Mouse (Mus musculus): ENCODE measurements around the gene Bcar3.

Bcar3 gene

GRCm38 (mm10) chr3:122336030-122336429, 42.1 kb downstream of the Bcar3 start:
- no peak for DNase-seq (ENCODE audit: low read depth, low spot score)

- no peak for DNase-seq (ENCODE audit: low read depth, low spot score)
Measured at GRCm38 (mm10) chr3:122337992-122338391, 44.1 kb downstream of the Bcar3 start.

GRCm38 (mm10) chr3:122338897-122339296, 45.0 kb downstream of the Bcar3 start:
- DNase-seq (ENCODE audit: low read depth, low spot score) = no peak

DNA sequence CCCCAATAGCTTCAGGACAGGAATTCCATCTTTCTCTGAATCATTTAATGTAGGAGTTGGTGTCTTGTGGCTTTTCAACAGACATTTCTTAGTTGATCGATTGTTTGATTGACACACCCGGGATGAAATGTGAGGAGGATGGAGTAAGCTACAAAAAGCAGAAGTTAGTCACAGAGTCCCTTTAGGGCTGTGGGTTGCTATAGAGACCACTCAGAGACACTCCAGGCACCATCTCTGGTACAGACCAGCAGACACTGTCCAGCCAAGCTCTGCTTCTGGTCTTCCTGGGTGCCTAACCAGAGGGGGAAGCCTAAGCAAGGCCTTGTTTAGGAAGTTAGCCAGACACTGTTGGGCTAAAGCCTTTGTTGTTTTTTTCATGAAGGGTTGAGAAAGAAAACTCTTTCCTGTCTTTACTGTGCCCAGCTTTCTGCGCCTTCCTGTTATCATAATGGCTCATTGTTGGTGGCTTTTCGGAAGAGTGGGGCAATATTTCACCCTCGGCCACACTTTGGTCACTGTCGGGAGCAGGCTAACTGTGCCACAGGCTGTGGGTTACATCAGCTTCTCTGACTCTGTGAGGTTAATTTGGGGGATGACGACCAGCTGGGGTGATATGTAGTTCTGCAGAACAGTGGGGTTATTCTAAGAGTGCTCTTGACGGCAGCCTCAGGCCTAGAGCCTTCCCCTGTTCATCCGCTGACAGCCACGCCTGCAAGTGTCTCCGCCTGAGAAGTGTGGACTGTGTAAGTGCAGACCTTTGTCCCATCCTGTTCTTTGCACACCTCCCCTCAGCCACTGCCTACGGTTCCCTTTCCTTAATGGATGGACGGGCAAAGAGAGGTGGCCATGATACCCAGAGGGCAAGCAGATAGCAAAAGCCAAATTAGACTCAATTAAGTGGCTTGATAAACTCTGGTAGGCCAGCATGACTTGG, 46.5 kb downstream of the Bcar3 start:
- DNase-seq (ENCODE audit: low read depth, low spot score) = no peak

DNA sequence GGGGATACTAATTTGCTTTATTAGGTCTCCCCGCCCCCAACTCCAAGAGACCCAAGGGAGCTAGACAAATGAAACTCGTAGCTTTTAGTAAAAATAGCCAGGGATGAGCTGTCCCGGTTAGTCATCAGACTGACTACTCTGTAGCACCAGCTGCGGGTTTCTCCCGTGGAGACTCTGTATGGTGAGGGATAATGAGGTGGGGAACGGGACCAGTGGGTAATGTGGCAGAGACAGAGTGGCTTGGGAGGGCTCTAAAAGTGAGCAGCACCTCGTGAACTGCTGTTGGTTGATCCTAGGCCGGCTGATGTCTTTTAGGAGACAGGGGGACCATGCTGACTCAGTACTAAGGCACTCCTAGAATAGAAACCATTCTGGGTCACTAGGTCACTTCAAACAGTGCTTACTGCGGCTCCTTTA, 49.5 kb downstream of the Bcar3 start:
- no peak for DNase-seq (ENCODE audit: low read depth, low spot score)

DNA sequence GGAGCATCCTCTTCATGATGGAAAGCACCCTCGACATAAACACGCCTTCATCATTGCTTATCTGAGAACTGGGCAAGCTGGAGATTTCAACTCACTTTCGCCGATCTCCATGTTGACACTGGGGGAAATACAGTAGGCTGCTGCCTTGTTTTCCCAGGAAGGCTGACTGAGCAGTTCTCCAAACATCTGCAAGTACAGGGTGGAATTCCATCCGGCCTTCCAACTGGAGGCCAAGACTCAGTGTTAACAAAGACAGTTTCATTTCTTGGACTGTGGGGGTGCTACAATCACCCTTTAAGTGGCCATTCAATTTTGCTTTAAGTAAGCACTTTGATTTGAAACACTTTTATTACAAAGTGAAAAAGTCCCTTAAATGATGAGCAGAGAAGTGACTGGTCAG, 50.4 kb downstream of the Bcar3 start:
- DNase-seq (ENCODE audit: low read depth, low spot score) = no peak

GRCm38 (mm10) chr3:122345977-122346472, 52.1 kb downstream of the Bcar3 start:
- no peak for DNase-seq (ENCODE audit: low read depth, low spot score)

DNA sequence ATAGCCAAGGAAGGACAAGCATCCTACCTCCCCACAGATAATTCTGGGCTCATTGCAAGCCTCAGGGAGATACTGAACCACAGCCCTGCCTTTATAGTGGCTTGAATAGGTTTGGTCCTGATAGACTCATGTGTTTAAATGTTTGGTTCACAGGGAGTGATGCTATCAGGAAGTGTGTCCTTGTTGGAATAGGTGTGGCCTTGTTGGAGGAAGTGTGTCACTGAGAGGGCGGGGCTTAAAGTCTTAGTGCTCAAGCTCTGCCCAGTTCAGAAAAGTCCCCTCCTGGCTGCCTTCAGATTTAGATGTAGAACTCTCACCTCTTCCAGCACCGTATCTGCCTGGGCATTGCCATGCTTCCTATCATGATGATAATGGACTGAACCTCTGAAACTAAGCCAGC, 52.7 kb downstream of the Bcar3 start:
- no peak for DNase-seq (ENCODE audit: low read depth, low spot score)

DNA sequence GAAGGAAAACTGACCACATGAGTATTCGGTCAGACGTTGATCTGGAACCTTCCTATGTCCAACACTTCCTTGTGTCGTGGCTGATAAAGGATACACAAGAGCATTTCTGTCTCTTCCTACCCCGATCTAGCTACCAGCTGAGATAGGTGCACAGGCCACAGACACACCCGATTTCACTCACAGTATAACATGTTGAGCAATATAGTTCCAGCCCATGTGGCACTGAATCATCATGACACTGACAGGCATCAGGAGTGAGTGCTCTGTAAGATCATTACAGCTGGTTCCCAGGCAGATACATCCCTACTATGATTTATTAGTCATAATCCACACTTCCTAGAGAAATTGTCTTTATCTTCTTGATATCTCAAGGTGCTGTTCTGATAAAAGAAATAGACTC, 54.7 kb downstream of the Bcar3 start:
- DNase-seq (ENCODE audit: low read depth, low spot score) = no peak

DNA sequence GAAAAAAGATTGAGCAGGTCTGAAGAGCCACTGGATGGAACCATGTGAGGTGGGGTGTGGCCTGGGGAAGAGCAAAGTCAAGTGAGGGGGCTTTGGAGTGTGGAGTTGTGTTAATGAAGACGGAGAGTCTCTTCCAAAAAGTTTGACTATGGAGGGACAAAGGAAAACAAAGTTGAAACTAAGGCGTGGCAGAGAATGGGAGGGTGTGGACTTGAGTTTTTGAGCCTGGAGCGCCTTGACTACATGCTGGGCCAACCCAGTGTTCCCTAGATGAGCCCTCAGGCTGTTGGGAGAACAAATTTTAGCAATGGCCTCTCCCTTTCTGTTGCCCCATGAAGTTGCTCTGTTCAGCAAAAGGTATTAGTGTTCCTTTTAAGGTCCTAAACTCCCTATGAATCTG, 58.9 kb downstream of the Bcar3 start:
- no peak for DNase-seq (ENCODE audit: low read depth, low spot score)

GRCm38 (mm10) chr3:122359426-122359825, 65.5 kb downstream of the Bcar3 start:
- DNase-seq (ENCODE audit: low read depth, low spot score) = no peak

GRCm38 (mm10) chr3:122359954-122360353, 66.0 kb downstream of the Bcar3 start:
- no peak for DNase-seq (ENCODE audit: low read depth, low spot score)

DNA sequence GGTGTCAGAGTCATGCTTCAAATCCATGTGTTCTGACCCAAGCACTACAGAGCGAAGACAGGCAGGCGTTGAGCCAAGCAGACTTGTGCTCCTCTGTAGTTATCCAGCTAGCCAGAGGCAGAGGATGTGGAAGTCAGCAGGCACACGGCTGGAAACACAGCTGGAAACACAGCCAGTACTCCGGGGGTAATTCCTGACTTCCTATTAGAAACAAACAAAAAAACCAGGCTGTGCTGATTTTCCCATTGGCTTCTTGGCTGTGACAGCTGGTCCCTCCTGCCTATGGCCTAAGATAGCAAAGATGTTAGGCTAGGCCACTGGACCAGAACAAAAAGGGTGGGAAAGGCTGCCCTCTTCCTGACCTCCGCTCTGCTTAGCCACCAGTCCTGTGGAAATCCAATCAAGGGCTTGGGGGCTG, 66.8 kb downstream of the Bcar3 start:
- DNase-seq (ENCODE audit: low read depth, low spot score) = no peak

DNA sequence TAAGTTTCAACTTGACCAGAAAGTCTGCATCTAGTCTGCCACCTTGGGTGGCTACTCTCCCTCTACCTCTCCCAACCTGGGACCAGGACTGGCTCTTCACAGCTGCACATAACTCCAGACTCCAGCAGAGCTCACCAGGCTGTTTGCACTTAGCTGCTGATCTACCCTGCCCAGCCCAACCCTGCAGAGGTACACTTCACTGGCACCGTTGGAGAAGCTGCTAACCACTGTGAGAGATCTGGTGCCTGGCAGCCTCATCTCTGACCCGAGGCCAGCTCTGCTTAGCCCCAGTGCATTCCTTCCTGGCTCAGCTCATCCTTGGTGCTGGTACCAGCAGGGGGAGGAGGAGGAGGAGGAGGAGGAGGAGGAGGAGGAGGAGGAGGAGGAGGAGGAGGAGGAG, 68.8 kb downstream of the Bcar3 start:
- no peak for DNase-seq (ENCODE audit: low read depth, low spot score)

DNA sequence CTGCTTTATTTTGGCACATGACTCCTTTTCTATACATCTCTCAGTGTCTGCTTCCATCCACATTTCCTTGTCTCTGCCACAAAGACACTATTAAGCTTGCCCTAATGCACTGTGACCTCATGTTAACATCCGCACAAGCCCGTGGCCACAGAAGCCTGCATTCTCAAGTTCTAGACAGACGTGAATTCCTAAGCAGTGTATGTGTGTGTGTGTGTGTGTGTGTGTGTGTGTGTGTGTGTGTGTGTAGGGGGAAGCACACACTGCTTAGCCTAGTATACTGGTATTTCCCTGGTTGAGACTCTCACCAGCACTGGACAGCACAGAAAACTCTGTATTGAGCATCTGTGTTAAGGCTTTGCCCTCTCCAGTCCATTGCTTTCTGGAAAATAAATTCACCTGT, 70.6 kb downstream of the Bcar3 start:
- no peak for DNase-seq (ENCODE audit: low read depth, low spot score)

- no peak for DNase-seq (ENCODE audit: low read depth, low spot score)
Measured at GRCm38 (mm10) chr3:122365326-122365725, 71.4 kb downstream of the Bcar3 start.

- no peak for DNase-seq (ENCODE audit: low read depth, low spot score)
Measured at GRCm38 (mm10) chr3:122371646-122372341, 77.9 kb downstream of the Bcar3 start.

DNA sequence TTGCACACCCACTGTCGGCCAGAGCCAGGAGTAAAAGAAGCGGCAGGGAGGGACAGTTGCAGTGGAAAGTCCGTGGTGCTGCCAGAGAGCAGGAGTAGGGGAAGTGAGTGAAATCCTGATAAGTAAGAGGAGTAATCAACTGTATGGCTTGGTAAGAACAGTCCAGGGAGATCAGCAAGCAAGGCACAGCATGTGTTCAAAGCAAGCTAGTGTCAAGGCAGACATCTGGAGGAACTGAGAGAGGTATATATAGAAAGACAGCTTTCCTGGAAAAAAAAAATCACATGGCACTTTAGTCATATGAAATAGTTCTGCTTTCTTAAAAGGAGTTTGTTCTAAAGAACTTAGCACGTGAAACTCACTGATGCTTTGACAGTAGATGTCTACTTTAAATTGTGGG, 78.7 kb downstream of the Bcar3 start:
- no peak for DNase-seq (ENCODE audit: low read depth, low spot score)

GRCm38 (mm10) chr3:122376011-122376410, 82.1 kb downstream of the Bcar3 start:
- DNase-seq (ENCODE audit: low read depth, low spot score) = no peak

DNA sequence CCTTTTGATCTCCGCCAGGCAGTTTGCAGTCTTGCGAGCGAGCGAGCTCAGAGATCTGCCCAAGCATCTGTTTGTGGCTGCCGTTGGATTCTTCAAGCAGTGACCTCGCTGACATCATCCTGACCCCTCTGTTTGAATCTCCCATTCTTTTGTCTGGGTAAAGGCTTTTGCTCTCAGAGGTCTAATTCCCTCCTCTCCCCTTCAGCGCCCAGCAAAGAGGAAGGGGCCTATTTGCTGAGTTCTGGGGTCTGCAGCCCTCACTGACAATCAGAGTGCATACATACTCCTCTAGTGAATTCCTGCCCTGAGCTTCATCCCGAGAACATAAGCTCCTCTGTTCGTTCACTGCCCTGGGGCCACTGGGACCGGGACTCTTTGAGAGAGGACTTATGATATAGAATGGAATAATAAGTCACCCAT, 82.5 kb downstream of the Bcar3 start:
- DNase-seq (ENCODE audit: low read depth, low spot score) = no peak

- no peak for DNase-seq (ENCODE audit: low read depth, low spot score)
Measured at GRCm38 (mm10) chr3:122376841-122377464, 83.0 kb downstream of the Bcar3 start.

- no peak for DNase-seq (ENCODE audit: low read depth, low spot score)
Measured at GRCm38 (mm10) chr3:122378634-122379033, 84.7 kb downstream of the Bcar3 start.

Measured in brain, embryonic 18.5 days (tissue).